Mouse (Mus musculus): ENCODE measurements around the gene Rhbdf1.

DNA sequence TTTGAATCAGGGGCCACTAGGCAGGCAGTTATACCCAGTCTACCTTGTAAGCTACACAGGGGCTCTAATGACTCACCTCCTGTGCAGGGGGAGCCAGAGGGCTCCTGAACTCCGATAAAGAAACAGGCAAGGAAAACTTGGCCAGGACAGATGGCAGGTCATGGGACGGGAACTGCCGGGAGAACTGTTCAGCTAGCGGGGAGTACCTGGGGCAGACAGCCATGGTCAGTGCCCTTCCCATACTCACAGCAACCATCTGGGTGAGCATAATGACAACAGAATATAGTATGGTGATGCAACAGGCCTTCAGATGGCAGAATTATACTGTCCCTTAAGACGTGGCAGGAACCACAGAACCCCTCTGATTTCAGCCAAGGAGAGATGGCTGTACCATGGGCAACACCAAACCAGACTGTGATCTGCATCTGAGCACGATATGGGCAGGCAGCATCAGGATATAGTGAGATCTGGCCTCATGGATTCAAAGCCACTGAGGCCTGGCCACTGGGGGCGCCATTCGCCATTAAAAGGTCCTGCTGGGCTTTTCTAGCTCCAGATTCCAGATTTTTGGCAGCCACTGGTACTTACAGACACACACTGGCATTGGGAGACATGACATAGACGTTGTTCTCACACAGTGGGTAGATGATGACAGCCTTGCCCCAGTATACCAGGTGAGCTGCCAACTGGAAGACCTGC lies 14.8 kb upstream of the Rhbdf1 start:
- TF ChIP-seq CTCF (IDR thresholded peaks at IDR 0.05 in 2 of 3, conservative IDR thresholded peaks at IDR 0.05 in 1 of 3; ENCODE audit: control insufficient read depth in 1 of 3, insufficient read depth in 1 of 3, low read depth in 2 of 3, low read length in 3 of 3, poor library complexity in 1 of 3, severe bottlenecking in 1 of 3) (peak; percentile 88 to 93 (median 88)), EP300 (IDR thresholded peaks at IDR 0.05; ENCODE audit: low read depth in 1 of 2, low read length in 2 of 2) (no peak), UBTF (IDR thresholded peaks at IDR 0.05; ENCODE audit: borderline replicate concordance, insufficient read depth, low read depth, low read length) (no peak), ELF1 (IDR thresholded peaks at IDR 0.05; ENCODE audit: low read depth, low read length) (no peak), ZC3H11A (IDR thresholded peaks at IDR 0.05; ENCODE audit: low read depth, low read length) (0 out of 2 replicates have a peak, but pooled peaks have one; percentile 4), SIN3A (IDR thresholded peaks at IDR 0.05; ENCODE audit: low read length) (no peak), KAT2A (conservative IDR thresholded peaks at IDR 0.05; ENCODE audit: low read depth, low read length) (no peak), POLR2AphosphoS2 (IDR thresholded peaks at IDR 0.05; ENCODE audit: low read length) (no peak), RAD21 (IDR thresholded peaks at IDR 0.05; ENCODE audit: low read depth, low read length) (peak; percentile 64), TCF12 (IDR thresholded peaks at IDR 0.05; ENCODE audit: low read depth, low read length) (no peak)

Measured in MEL (cell line).